12 mouse cellular contexts compared by ENCODE assay signal in genomic region chr9:14147731-14148130, GRCm38 (mm10).
DNase-seq lines count a peak whose midpoint lies in the region; ATAC-seq and TF ChIP-seq lines count a peak whose summit lies in the region.
"Had no signal": no experiment of that assay in that cellular context is flagged by ENCODE, and none has a peak within 500 bp of the region (broad histone marks: within the 10 kb centered on the region; RNA-seq: fewer than 3 reads in every experiment).

No protein-coding gene starts in this region.

- no peaks in the 10 kb centered on the region for H3K36me3 ChIP-seq in heart, adult 2 months (ENCODE audit: control insufficient read depth, insufficient read depth, low read length)
- no peaks in the 10 kb centered on the region for H3K36me3 ChIP-seq in heart, embryonic 12.5 days
- no peaks in the 10 kb centered on the region for H3K36me3 ChIP-seq in heart, postnatal 0 days (replicated peaks; ENCODE audit: control insufficient read depth, insufficient read depth, low read length)
- H3K36me3 ChIP-seq: forebrain, embryonic 10.5 days; midbrain, embryonic 10.5 days had no signal

- intact Hi-C loops in heart, adult 2 months (cut with DNase I) = no loop called here

- H3K27me3 ChIP-seq in heart, adult 2 months (ENCODE audit: control insufficient read depth, insufficient read depth, low read length) = no peaks in the 10 kb centered on the region
- no peaks in the 10 kb centered on the region for H3K27me3 ChIP-seq in heart, embryonic 12.5 days (replicated peaks)
- no peaks in the 10 kb centered on the region for H3K27me3 ChIP-seq in heart, postnatal 0 days (ENCODE audit: control insufficient read depth, insufficient read depth, low read length)

- H3K27ac ChIP-seq in heart, adult 2 months = peak overlapping the region; percentile 67
- no peak overlapping the region for H3K27ac ChIP-seq in heart, embryonic 12.5 days (ENCODE audit: poor library complexity, severe bottlenecking)
- H3K27ac ChIP-seq in heart, postnatal 0 days (ENCODE audit: low read depth) = peak overlapping the region; percentile 46; the same call in 1 of the 2 replicates
- H3K27ac ChIP-seq: forebrain, embryonic 10.5 days; hindbrain, embryonic 14.5 days; midbrain, embryonic 10.5 days had no signal

- H3K9ac ChIP-seq in heart, adult 2 months (ENCODE audit: low read depth, low read length) = no peak overlapping the region
- H3K9ac ChIP-seq in heart, embryonic 12.5 days = no peak overlapping the region
- H3K9ac ChIP-seq in heart, postnatal 0 days (replicated peaks; ENCODE audit: low read depth, low read length) = no peak overlapping the region
- H3K9ac ChIP-seq: hindbrain, embryonic 14.5 days had no signal

- H3K79me2 ChIP-seq in heart, adult 2 months (replicated peaks; ENCODE audit: control insufficient read depth, insufficient read depth, low read length) = no peaks in the 10 kb centered on the region

- ATAC-seq in heart, embryonic 12.5 days (ENCODE audit: insufficient number of reproducible peaks, low FRiP score) = no peak
- ATAC-seq in heart, postnatal 0 days (ENCODE audit: insufficient read depth, low read depth) = peak; percentile 68
- ATAC-seq in megakaryocyte, adult 5-6 weeks (ENCODE audit: poor library complexity, severe bottlenecking) = no peak
- ATAC-seq: intestine, embryonic 16.5 days had no signal

- no peak for TF ChIP-seq POLR2A in heart, adult 2 months (IDR thresholded peaks at IDR 0.05; ENCODE audit: insufficient read depth, low read depth, low read length)

- peak; percentile 38 to 60 for DNase-seq in heart, adult 2 months
- DNase-seq in heart, postnatal 0 days (ENCODE audit: low spot score) = peak; percentile 46
- DNase-seq in heart, postnatal 4 days = peak; percentile 38
- peak; percentile 50 to 61 for DNase-seq in kidney, postnatal 4 days
- no peak for DNase-seq in frontal cortex, postnatal 25 days (ENCODE audit: low spot score in 2 of 2)
- DNase-seq: layer of hippocampus, adult 9-11 months had no signal

- no peak overlapping the region for H3K4me3 ChIP-seq in heart, adult 2 months
- no peak overlapping the region for H3K4me3 ChIP-seq in heart, embryonic 12.5 days
- H3K4me3 ChIP-seq in heart, postnatal 0 days (ENCODE audit: low read depth, low read length) = no peak overlapping the region
- H3K4me3 ChIP-seq: forebrain, embryonic 10.5 days; midbrain, embryonic 10.5 days had no signal

- H3K4me1 ChIP-seq in heart, adult 2 months (ENCODE audit: control insufficient read depth, insufficient read depth, low read length) = 0 out of 2 replicates have a peak, but pooled peaks cover 3% of the 10 kb centered on the region
- no peaks in the 10 kb centered on the region for H3K4me1 ChIP-seq in heart, embryonic 12.5 days (replicated peaks)
- H3K4me1 ChIP-seq in heart, postnatal 0 days (ENCODE audit: control insufficient read depth, insufficient read depth) = no peaks in the 10 kb centered on the region
- H3K4me1 ChIP-seq: forebrain, embryonic 10.5 days; midbrain, embryonic 10.5 days had no signal

- peak; percentile 46; the same call in 1 of the 2 replicates for TF ChIP-seq EP300 in heart, adult 2 months (IDR thresholded peaks at IDR 0.05; ENCODE audit: insufficient read depth, low read depth, low read length)
- no peak for TF ChIP-seq EP300 in heart, postnatal 0 days (IDR thresholded peaks at IDR 0.05; ENCODE audit: low read depth)

- WGBS in heart, adult 2 months = 17% methylated on average over 4 of the region's 4 CpGs
- 38% methylated on average over 4 of the region's 4 CpGs for WGBS in heart, embryonic 12.5 days
- 10% methylated on average over 4 of the region's 4 CpGs for WGBS in heart, postnatal 0 days

- TF ChIP-seq CTCF in heart, adult 2 months (IDR thresholded peaks at IDR 0.05) = no peak
- no peak for TF ChIP-seq CTCF in heart, postnatal 0 days (IDR thresholded peaks at IDR 0.05; ENCODE audit: low read depth)

- H3K9me3 ChIP-seq in heart, embryonic 12.5 days (replicated peaks) = no peaks in the 10 kb centered on the region
- no peaks in the 10 kb centered on the region for H3K9me3 ChIP-seq in heart, postnatal 0 days (replicated peaks; ENCODE audit: control insufficient read depth, low read length)
- H3K9me3 ChIP-seq: forebrain, embryonic 10.5 days; midbrain, embryonic 10.5 days had no signal

- no peak overlapping the region for H3K4me2 ChIP-seq in heart, embryonic 12.5 days
- H3K4me2 ChIP-seq in heart, postnatal 0 days (ENCODE audit: low read depth, low read length) = no peak overlapping the region
- H3K4me2 ChIP-seq: hindbrain, embryonic 14.5 days had no signal

Comparison
In these comparisons a context has a peak if more than half of its experiments do, and no peak if none do; other contexts are left out.
1. DNase-seq: peak in heart, adult 2 months (2 of 2), heart, postnatal 0 days (single experiment), heart, postnatal 4 days (single experiment) and kidney, postnatal 4 days (2 of 2); none in frontal cortex, postnatal 25 days (0 of 2).